Mouse (Mus musculus) heart, adult 2 months (tissue): Measurements from ENCODE around the gene Gm8453. TPM values are rescaled to one million over a fixed set of nuclear protein-coding genes. Genes with fewer than 3 reads are reported as not detected.
"Not testable (repeated sequence)": the region's sequence is repeated elsewhere in the genome, so short reads cannot be mapped to it uniquely, and the experiment has no call there.

ENCODE experiments used
- DNase-seq, 2 experiments: peaks; one replicate each; pipeline ENCODE4 v3.0.0; 2021
- H3K27ac ChIP-seq: fragments of 200-600 bp; 2 replicates; pipeline ENCODE4 v1.8.1; 2022
- H3K27me3 ChIP-seq: fragments of 200-500 bp; 2 replicates; pipeline ENCODE4 v1.6.1; 2012; ENCODE audit warnings: mild to moderate bottlenecking, low read length, inconsistent platforms, mixed read lengths; ENCODE audit not compliant: control insufficient read depth, insufficient read depth
- H3K36me3 ChIP-seq: fragments of 200-500 bp; 2 replicates; pipeline ENCODE4 v1.6.1; 2012; ENCODE audit warnings: low read length, inconsistent platforms; ENCODE audit not compliant: control insufficient read depth, insufficient read depth
- H3K4me1 ChIP-seq: fragments of 200-500 bp; 2 replicates; pipeline ENCODE4 v1.6.1; 2011; ENCODE audit warnings: low read length; ENCODE audit not compliant: control insufficient read depth, insufficient read depth
- H3K4me3 ChIP-seq: fragments of 200-600 bp; 2 replicates; pipeline ENCODE4 v1.8.1; 2022
- H3K79me2 ChIP-seq: fragments of 200-500 bp; replicated peaks from 2 replicates; pipeline ENCODE4 v1.6.1; 2012; ENCODE audit warnings: mild to moderate bottlenecking, inconsistent platforms, low read length, moderate library complexity, mixed read lengths; ENCODE audit not compliant: control insufficient read depth, insufficient read depth
- H3K9ac ChIP-seq: fragments of 200-500 bp; 2 replicates; pipeline ENCODE4 v1.6.1; 2012; ENCODE audit warnings: low read depth, mild to moderate bottlenecking, control low read depth, inconsistent platforms, low read length, mixed read lengths
- WGBS: fragments of 180-500 bp; shearing (Covaris S2); methylation state at CpG from one replicate; pipeline ENCODE4 v1.1.7; 2018; 5-methylcytosine and 5-hydroxymethylcytosine counted together
- intact Hi-C: fragments of 180-260 bp; cut with DNase I; formaldehyde crosslinking; loops from one replicate; pipeline ENCODE4 v1.15.1; 2025
- long read RNA-seq: library from polyadenylated mRNA; stranded (forward); transcript quantifications from one replicate; pipeline ENCODE4 v2.0.0, GENCODE M21; 2021
- polyA plus RNA-seq: library from polyadenylated mRNA; depleted of rRNA; stranded (reverse); fragments of >200 nt; gene quantifications from 2 replicates; pipeline ENCODE4 v1.2.3, GENCODE M21; 2012; rRNA removed
- total RNA-seq, 2 experiments: library from RNA; stranded (reverse); gene quantifications; 2 replicates each; pipeline ENCODE4 v1.2.3; 2021

Gene Gm8453
- not detected for total RNA-seq
- polyA plus RNA-seq: not detected in 2 replicates
- long read RNA-seq: 0 reads

DNA sequence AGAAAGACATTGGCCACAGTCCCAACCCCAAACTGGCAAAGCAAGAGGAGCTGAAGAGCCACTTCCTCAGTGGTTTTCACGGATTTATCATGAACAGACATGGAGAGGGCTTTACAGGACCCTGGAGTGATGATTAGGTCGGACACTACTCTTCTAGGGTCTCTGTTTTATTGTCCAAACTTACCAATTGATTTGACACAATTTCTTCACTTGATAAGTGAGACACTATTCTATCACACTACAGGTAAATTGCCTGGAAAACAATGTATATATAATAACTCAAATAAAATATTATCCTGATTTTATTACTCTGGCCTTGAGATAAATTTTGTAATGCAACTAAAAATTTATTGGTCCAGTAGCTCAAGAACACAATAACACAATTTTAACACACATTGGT lies at the start of gene Gm8453:
Gm8453 (minus strand) TSS at position 101 of the 400 bp plus-strand sequence.
- H3K4me1 ChIP-seq, H3K27ac ChIP-seq, H3K4me3 ChIP-seq, intact Hi-C loops, H3K79me2 ChIP-seq, DNase-seq, H3K9ac ChIP-seq, H3K27me3 ChIP-seq, H3K36me3 ChIP-seq: not testable (repeated sequence)
- WGBS: 6% methylated on average over 2 of the region's 2 CpGs

DNA sequence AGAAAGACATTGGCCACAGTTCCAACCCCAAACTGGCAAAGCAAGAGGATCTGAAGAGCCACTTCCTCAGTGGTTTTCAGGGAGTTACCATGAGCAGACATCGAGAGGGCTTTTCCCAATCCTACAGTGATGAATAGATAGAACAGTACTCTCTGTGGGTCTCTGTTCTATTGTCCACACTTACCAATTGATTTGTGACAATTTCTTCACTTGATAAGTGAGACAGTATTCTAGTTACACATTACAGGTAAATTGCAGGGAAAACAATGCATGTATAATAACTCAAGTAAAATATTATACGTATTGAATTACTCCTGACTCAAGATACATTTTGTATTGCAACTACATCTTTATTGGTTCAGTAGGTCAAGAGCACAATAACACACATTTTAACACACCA lies 28.1 kb downstream of the Gm8453 start, which contains the start of gene Gm8653:
Gm8653 (minus strand) TSS at position 101 of the 400 bp plus-strand sequence.
- DNase-seq, H3K79me2 ChIP-seq: not testable (repeated sequence)

DNA sequence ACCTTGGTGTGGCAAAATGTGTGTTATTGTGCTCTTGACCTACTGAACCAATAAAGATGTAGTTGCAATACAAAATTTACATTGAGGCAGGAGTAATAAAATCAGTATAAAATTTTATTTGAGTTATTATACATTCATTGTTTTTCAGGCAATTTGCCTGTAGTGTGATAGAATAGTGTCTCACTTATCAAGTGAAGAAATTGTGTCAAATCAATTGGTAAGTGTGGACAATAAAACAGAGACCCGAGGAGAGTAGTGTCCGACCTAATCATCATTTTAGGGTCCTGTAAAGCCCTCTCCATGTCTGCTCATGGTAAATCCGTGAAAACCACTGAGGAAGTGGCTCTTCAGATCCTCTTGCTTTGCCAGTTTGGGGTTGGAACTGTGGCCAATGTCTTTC lies 40.2 kb downstream of the Gm8453 start, which contains the start of gene Vmn1r143:
Vmn1r143 (plus strand) TSS at position 301 of the 400 bp plus-strand sequence.
- H3K36me3 ChIP-seq, intact Hi-C loops, DNase-seq, H3K27me3 ChIP-seq, H3K79me2 ChIP-seq, H3K9ac ChIP-seq, H3K27ac ChIP-seq, H3K4me1 ChIP-seq, H3K4me3 ChIP-seq: not testable (repeated sequence)
- WGBS: no CpG with 5 or more reads among the region's 3 CpGs

More for the DNA sequence above, 28.1 kb downstream of the Gm8453 start, which contains the start of gene Gm8653:
- H3K27ac ChIP-seq, H3K4me3 ChIP-seq, H3K36me3 ChIP-seq, intact Hi-C loops, H3K27me3 ChIP-seq, H3K9ac ChIP-seq, H3K4me1 ChIP-seq: not testable (repeated sequence)
- no CpG with 5 or more reads among the region's 2 CpGs for WGBS

Other genes with a start within 250 kb of the Gm8453 start
- gene Vmn1r137, start 234.9 kb downstream of the Gm8453 start, total RNA-seq: not detected
- not detected in 2 replicates for gene Vmn1r137, start 234.9 kb downstream of the Gm8453 start, polyA plus RNA-seq
- not detected for gene Vmn1r138, start 200.6 kb downstream of the Gm8453 start, total RNA-seq
- not detected in 2 replicates for gene Vmn1r138, start 200.6 kb downstream of the Gm8453 start, polyA plus RNA-seq
- not detected for gene Gm6176, start 173.2 kb downstream of the Gm8453 start, total RNA-seq
- gene Gm6176, start 173.2 kb downstream of the Gm8453 start, polyA plus RNA-seq: not detected in 2 replicates
- gene Vmn1r139, start 160.4 kb downstream of the Gm8453 start, total RNA-seq: not detected
- gene Vmn1r139, start 160.4 kb downstream of the Gm8453 start, polyA plus RNA-seq: not detected in 2 replicates
- gene Gm16451, start 111.2 kb downstream of the Gm8453 start, total RNA-seq: not detected
- not detected in 2 replicates for gene Gm16451, start 111.2 kb downstream of the Gm8453 start, polyA plus RNA-seq
- gene Gm10666, start 94.7 kb downstream of the Gm8453 start, total RNA-seq: not detected
- gene Gm10666, start 94.7 kb downstream of the Gm8453 start, polyA plus RNA-seq: not detected in 2 replicates
- not detected for gene Vmn1r142, start 65.4 kb downstream of the Gm8453 start, total RNA-seq
- not detected in 2 replicates for gene Vmn1r142, start 65.4 kb downstream of the Gm8453 start, polyA plus RNA-seq
- not detected for gene Vmn1r143, start 40.1 kb downstream of the Gm8453 start, total RNA-seq
- not detected in 2 replicates for gene Vmn1r143, start 40.1 kb downstream of the Gm8453 start, polyA plus RNA-seq
- not detected for gene Gm8653, start 28.2 kb downstream of the Gm8453 start, total RNA-seq
- not detected in 2 replicates for gene Gm8653, start 28.2 kb downstream of the Gm8453 start, polyA plus RNA-seq
- not detected for gene Gm4187, start 100.2 kb upstream of the Gm8453 start, total RNA-seq
- not detected in 2 replicates for gene Gm4187, start 100.2 kb upstream of the Gm8453 start, polyA plus RNA-seq
- gene Gm8660, start 141.6 kb upstream of the Gm8453 start, total RNA-seq: not detected
- gene Gm8660, start 141.6 kb upstream of the Gm8453 start, polyA plus RNA-seq: not detected in 2 replicates
- not detected for gene Vmn1r148, start 184.1 kb upstream of the Gm8453 start, total RNA-seq
- not detected in 2 replicates for gene Vmn1r148, start 184.1 kb upstream of the Gm8453 start, polyA plus RNA-seq
- not detected for gene Vmn1r149, start 208.7 kb upstream of the Gm8453 start, total RNA-seq
- not detected in 2 replicates for gene Vmn1r149, start 208.7 kb upstream of the Gm8453 start, polyA plus RNA-seq
- not detected for gene Gm10665, start 234.6 kb upstream of the Gm8453 start, total RNA-seq
- not detected in 2 replicates for gene Gm10665, start 234.6 kb upstream of the Gm8453 start, polyA plus RNA-seq